In the genomic region with DNA sequence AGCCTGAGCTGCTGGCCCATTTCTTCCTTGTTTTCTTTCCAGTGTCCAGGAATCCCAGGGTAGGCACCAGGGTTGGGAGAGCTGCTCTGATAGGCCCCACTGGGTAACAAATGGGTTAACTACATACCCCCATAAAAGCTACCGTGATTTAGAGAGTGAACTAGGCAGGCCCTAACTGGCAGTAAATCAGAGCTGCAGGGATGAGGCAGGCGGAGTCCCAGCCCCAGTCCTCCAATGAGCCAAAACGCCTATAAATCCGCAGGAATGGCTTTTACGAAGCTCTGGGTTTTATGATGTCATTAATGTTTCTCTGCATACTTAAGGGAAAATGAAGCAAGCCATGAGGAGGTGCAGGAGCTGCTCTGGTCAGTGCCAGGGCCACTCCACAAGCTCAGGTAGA, we compare ENCODE assay signal across 29 mouse cellular contexts. TPM values are rescaled to one million over a fixed set of nuclear protein-coding genes. Genes with fewer than 3 reads are reported as not detected.
DNase-seq lines count a peak whose midpoint lies in the region; ATAC-seq and TF ChIP-seq lines count a peak whose summit lies in the region.
"Had no signal": no experiment of that assay in that cellular context is flagged by ENCODE, and none has a peak within 500 bp of the region (broad histone marks: within the 10 kb centered on the region; RNA-seq: fewer than 3 reads in every experiment).

No protein-coding gene starts in this region.

- no peak for TF ChIP-seq CTCF in layer of hippocampus, adult 2 months (conservative IDR thresholded peaks at IDR 0.05)

- 78% methylated on average over 5 of the region's 5 CpGs for WGBS in forebrain, embryonic 11.5 days
- WGBS in forebrain, embryonic 16.5 days, result 45% methylated on average over 5 of the region's 5 CpGs
- 51% methylated on average over 5 of the region's 5 CpGs for WGBS in forebrain, embryonic 13.5 days
- 11% methylated on average over 5 of the region's 5 CpGs for WGBS in limb, embryonic 14.5 days

- peaks cover 32% of the 10 kb centered on the region for H3K4me1 ChIP-seq in forebrain, embryonic 11.5 days (replicated peaks; ENCODE audit: control insufficient read depth, insufficient read depth, low read length)
- peaks cover 44% of the 10 kb centered on the region for H3K4me1 ChIP-seq in forebrain, embryonic 16.5 days (replicated peaks; ENCODE audit: control insufficient read depth, insufficient read depth, low read length)
- H3K4me1 ChIP-seq in forebrain, embryonic 13.5 days, result peaks cover 61% of the 10 kb centered on the region
- peaks cover 15% of the 10 kb centered on the region for H3K4me1 ChIP-seq in limb, embryonic 14.5 days (ENCODE audit: control insufficient read depth, insufficient read depth, low read length)
- H3K4me1 ChIP-seq: lung, embryonic 15.5 days had no signal

- no peak overlapping the region for H3K4me3 ChIP-seq in forebrain, embryonic 11.5 days (ENCODE audit: low read depth, low read length)
- H3K4me3 ChIP-seq in forebrain, embryonic 16.5 days (replicated peaks; ENCODE audit: low read length), result no peak overlapping the region
- no peak overlapping the region for H3K4me3 ChIP-seq in layer of hippocampus, adult 2 months
- no peak overlapping the region for H3K4me3 ChIP-seq in forebrain, embryonic 13.5 days
- no peak overlapping the region for H3K4me3 ChIP-seq in limb, embryonic 14.5 days (replicated peaks; ENCODE audit: low read length)
- H3K4me3 ChIP-seq: embryonic facial prominence, embryonic 13.5 days; erythroblast, embryonic 14.5 days; heart, adult 2 months; heart, embryonic 13.5 days; left cerebral cortex, adult 2 months; liver, embryonic 15.5 days; lung, embryonic 15.5 days had no signal

- no peaks in the 10 kb centered on the region for H3K27me3 ChIP-seq in forebrain, embryonic 11.5 days (ENCODE audit: control insufficient read depth, insufficient read depth, low read length)
- no peaks in the 10 kb centered on the region for H3K27me3 ChIP-seq in forebrain, embryonic 16.5 days (replicated peaks; ENCODE audit: control insufficient read depth, insufficient read depth, low read length)
- H3K27me3 ChIP-seq in forebrain, embryonic 13.5 days, result no peaks in the 10 kb centered on the region
- H3K27me3 ChIP-seq in limb, embryonic 14.5 days (ENCODE audit: control insufficient read depth, insufficient read depth, low read length), result no peaks in the 10 kb centered on the region
- H3K27me3 ChIP-seq: embryonic facial prominence, embryonic 13.5 days; heart, embryonic 13.5 days; liver, embryonic 15.5 days; lung, embryonic 15.5 days; megakaryocyte, embryonic 14.5 days had no signal

- DNase-seq in forebrain, embryonic 11.5 days (ENCODE audit: low spot score), result no peak
- no peak for DNase-seq in layer of hippocampus, adult 2 months (ENCODE audit: low spot score in 2 of 2)
- DNase-seq in layer of hippocampus, postnatal 36 days, result no peak
- DNase-seq in limb, embryonic 14.5 days (ENCODE audit: low spot score), result peak; percentile 28
- no peak for DNase-seq in spleen, postnatal 36 days (ENCODE audit: low spot score in 2 of 2)
- DNase-seq in heart, adult 18-20 months, result no peak
- DNase-seq: adrenal gland, postnatal 10 days; cerebellum, adult 2 months; cerebellum, postnatal 36 days; embryo, embryonic 11 days; gastrocnemius, postnatal 14 days; heart, adult 2 months; kidney, adult 11 months; kidney, postnatal 4 days; layer of hippocampus, adult 9-11 months; liver; lung, postnatal 36 days; thymus, adult 2 months; thymus, postnatal 4 days had no signal

- TF ChIP-seq POLR2A in limb, embryonic 14.5 days (IDR thresholded peaks at IDR 0.05; ENCODE audit: borderline replicate concordance, extremely low read depth, insufficient read depth, insufficient read length), result no peak

- ATAC-seq in forebrain, embryonic 11.5 days (replicated peaks; ENCODE audit: low FRiP score), result no peak
- no peak for ATAC-seq in forebrain, embryonic 16.5 days
- ATAC-seq in forebrain, embryonic 13.5 days, result no peak
- ATAC-seq in limb, embryonic 14.5 days (ENCODE audit: low FRiP score, low read depth), result peak; percentile 56; the same call in 1 of the 2 replicates

- H3K9me3 ChIP-seq in forebrain, embryonic 11.5 days (ENCODE audit: control insufficient read depth, low read length), result no peaks in the 10 kb centered on the region
- H3K9me3 ChIP-seq in forebrain, embryonic 16.5 days (ENCODE audit: control insufficient read depth, low read length), result no peaks in the 10 kb centered on the region
- H3K9me3 ChIP-seq in forebrain, embryonic 13.5 days (replicated peaks), result no peaks in the 10 kb centered on the region
- no peaks in the 10 kb centered on the region for H3K9me3 ChIP-seq in limb, embryonic 14.5 days (ENCODE audit: control insufficient read depth, low read length)
- H3K9me3 ChIP-seq: embryonic facial prominence, embryonic 13.5 days; heart, embryonic 13.5 days; liver, embryonic 15.5 days; lung, embryonic 15.5 days; megakaryocyte, embryonic 14.5 days had no signal

- no peaks in the 10 kb centered on the region for H3K36me3 ChIP-seq in forebrain, embryonic 11.5 days (ENCODE audit: control insufficient read depth, insufficient read depth, low read length)
- H3K36me3 ChIP-seq in forebrain, embryonic 16.5 days (ENCODE audit: control insufficient read depth, insufficient read depth), result no peaks in the 10 kb centered on the region
- no peaks in the 10 kb centered on the region for H3K36me3 ChIP-seq in forebrain, embryonic 13.5 days (ENCODE audit: poor library complexity, severe bottlenecking)
- no peaks in the 10 kb centered on the region for H3K36me3 ChIP-seq in limb, embryonic 14.5 days (ENCODE audit: control insufficient read depth, insufficient read depth, low read length)

- H3K4me2 ChIP-seq in forebrain, embryonic 11.5 days (ENCODE audit: low read depth, low read length, severe bottlenecking), result no peak overlapping the region
- H3K4me2 ChIP-seq in forebrain, embryonic 16.5 days (ENCODE audit: low read length), result no peak overlapping the region
- H3K4me2 ChIP-seq in forebrain, embryonic 13.5 days, result no peak overlapping the region
- no peak overlapping the region for H3K4me2 ChIP-seq in limb, embryonic 14.5 days (replicated peaks; ENCODE audit: low read depth, low read length, severe bottlenecking)
- H3K4me2 ChIP-seq: embryonic facial prominence, embryonic 13.5 days; heart, embryonic 13.5 days; liver, embryonic 15.5 days; lung, embryonic 15.5 days had no signal

- peak overlapping the region; percentile 93; the same call in 1 of the 2 replicates for H3K27ac ChIP-seq in forebrain, embryonic 11.5 days (ENCODE audit: low read depth, low read length)
- H3K27ac ChIP-seq in forebrain, embryonic 16.5 days (ENCODE audit: low read length), result no peak overlapping the region
- peak overlapping the region; percentile 88; the same call in 1 of the 2 replicates for H3K27ac ChIP-seq in layer of hippocampus, adult 2 months
- peak overlapping the region; percentile 97; the same call in 1 of the 2 replicates for H3K27ac ChIP-seq in forebrain, embryonic 13.5 days
- no peak overlapping the region for H3K27ac ChIP-seq in limb, embryonic 14.5 days (replicated peaks; ENCODE audit: low read depth, low read length)
- H3K27ac ChIP-seq: embryonic facial prominence, embryonic 13.5 days; liver, embryonic 15.5 days; lung, embryonic 15.5 days; stomach, postnatal 0 days had no signal

- H3K9ac ChIP-seq in forebrain, embryonic 11.5 days (ENCODE audit: low read length), result no peak overlapping the region
- H3K9ac ChIP-seq in forebrain, embryonic 16.5 days (replicated peaks; ENCODE audit: low read depth, low read length), result no peak overlapping the region
- no peak overlapping the region for H3K9ac ChIP-seq in forebrain, embryonic 13.5 days
- no peak overlapping the region for H3K9ac ChIP-seq in limb, embryonic 14.5 days (ENCODE audit: low read depth, low read length, severe bottlenecking)
- H3K9ac ChIP-seq: embryonic facial prominence, embryonic 13.5 days; liver, embryonic 15.5 days; lung, embryonic 15.5 days had no signal

RNA-seq across cellular contexts. Expression of a gene that starts 33.3 kb away (rescaled TPM):
- polyA plus RNA-seq in forebrain, embryonic 11.5 days (2014; fragmentation: Nextera tagmentation; extraction: Ambion mirVana), result 39.5 and 41.1 TPM in 2 replicates
- polyA plus RNA-seq in forebrain, embryonic 16.5 days (2015; fragmentation: Nextera tagmentation; extraction: Ambion mirVana), result 19.7 and 23.9 TPM in 2 replicates
- total RNA-seq in layer of hippocampus, adult 2 months (2021), result 10 to 100 TPM; 79.9 to 94.0 TPM
- total RNA-seq in layer of hippocampus, postnatal 36 days (2021), result 10 to 100 TPM; 78.1 to 89.6 TPM
- 22.8 and 23.3 TPM in 2 replicates for polyA plus RNA-seq in forebrain, embryonic 13.5 days (2015; fragmentation: Nextera tagmentation; extraction: Ambion mirVana)
- 49.8 and 68.3 TPM in 2 replicates for polyA plus RNA-seq in limb, embryonic 14.5 days (2012; rRNA removed)
- polyA plus RNA-seq in limb, embryonic 14.5 days (2014; fragmentation: Nextera tagmentation; extraction: Ambion mirVana), result 20.8 and 23.5 TPM in 2 replicates
- total RNA-seq in heart, adult 18-20 months (2021), result 10 to 100 TPM; 44.9 to 50.1 TPM

Comparison
In these comparisons a context has a peak if more than half of its experiments do, and no peak if none do; other contexts are left out.
1. H3K27ac ChIP-seq: peak in forebrain, embryonic 11.5 days (single experiment), layer of hippocampus, adult 2 months (single experiment) and forebrain, embryonic 13.5 days (single experiment); none in forebrain, embryonic 16.5 days (single experiment) and limb, embryonic 14.5 days (single experiment).